Mouse (Mus musculus) c-Kit-negative CD71-positive TER-119-positive erythroid progenitor cells, embryonic 14.5 days (primary cell): ENCODE results near the gene Ttc8.
"Not testable (repeated sequence)": the region's sequence is repeated elsewhere in the genome, so short reads cannot be mapped to it uniquely, and the experiment has no call there.

Experiments used
- DNase-seq: peaks from one replicate; pipeline ENCODE4 v3.0.0-alpha.2; 2013; ENCODE audit warnings: low read depth, low spot score

Gene Ttc8

DNA sequence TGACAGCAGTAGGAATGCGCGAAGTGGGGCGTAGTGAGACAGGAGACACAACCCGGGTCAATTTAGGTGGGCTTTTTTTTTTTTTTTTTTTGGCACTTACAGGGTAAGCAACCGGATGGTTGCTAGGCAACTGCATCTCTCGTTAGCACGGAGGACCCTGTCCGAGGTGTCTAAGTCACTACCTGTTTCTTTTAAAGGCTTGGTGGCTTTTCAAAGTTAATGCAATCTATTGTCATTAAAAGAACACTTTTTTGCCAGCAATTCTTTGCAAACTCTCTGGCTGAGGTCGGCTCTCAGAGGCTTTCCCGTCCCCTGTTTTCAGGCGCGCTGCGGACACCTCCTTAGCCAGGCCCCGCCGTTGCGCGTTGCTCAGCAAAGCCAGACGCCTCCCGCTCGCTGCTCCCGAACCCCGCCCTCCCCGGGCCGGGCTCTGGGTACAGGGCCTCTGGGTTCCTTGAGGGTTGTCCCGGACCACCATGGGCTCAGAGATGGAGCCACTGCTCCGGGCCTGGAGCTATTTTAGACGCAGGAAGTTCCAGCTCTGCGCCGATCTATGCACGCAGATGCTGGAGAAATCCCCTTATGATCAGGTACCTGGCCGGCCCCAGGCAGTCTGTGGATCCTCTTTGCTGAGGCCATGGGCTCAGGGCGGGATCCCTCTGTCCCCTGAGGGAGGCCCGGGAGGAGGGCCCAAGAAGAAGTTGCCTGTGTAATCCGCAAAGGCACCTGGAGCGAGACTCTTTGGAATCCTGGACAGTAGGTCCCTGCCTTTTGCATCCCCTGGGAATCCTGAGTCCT lies at the start of gene Ttc8:
Gene Ttc8 (plus strand): TSS at position 381 of the 798 bp plus-strand sequence.
- no peak for DNase-seq

DNA sequence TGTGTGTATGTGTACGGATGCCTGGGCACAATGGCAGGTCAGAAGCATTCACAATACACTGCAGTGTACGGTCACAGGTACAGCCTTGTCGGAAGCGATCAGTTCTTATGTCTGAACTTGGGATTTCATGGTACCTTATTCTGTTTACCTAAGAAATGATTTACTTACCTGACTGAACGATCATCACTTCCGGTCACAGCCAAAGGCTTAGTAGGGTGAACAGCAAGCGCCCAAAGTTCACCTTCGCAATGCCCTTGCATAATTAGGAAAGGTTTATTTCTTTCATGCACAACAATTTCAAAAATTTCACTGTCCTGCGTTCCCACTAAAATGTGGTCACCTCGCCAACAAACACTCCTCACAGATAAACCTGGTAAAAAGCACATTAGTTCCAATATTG lies 47.5 kb upstream of the Ttc8 start:
- no peak for DNase-seq

DNA sequence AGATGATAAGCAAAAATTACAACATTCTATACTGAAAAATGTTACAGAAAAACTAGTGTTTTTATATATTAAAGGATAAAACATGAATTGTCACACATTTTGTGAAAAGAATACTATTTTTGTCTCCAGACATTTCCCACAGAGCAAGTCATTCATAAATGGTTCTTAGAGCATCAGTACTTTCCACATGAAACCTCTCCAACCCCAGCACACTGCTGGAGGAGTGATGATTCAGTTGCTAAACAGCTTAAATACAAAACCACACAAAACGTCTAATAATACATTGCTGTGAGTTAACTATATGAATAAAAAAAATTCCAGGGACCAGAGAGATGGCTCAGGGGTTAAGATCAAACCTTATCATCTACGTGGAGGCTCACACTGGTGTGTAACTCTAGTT lies 45.2 kb upstream of the Ttc8 start:
- no peak for DNase-seq

DNA sequence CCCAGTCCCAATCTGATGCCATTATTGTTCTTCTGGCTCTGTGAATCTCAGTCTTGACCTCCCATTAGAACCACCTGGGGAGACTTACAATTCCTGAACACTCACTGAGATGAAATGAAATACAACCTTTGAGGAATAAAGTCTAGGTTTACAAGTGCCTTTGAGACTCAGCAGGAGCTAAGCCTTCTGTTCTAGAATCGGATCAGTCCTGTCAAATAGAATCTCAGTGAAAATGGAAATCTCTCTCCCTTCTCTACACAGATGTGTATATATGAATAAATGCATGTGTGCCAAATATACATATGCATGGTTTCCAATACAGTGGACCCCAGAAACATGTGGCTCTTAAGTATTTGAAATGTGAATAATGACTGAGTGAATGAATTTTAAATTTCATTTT lies 41.7 kb upstream of the Ttc8 start:
- no peak for DNase-seq

DNA sequence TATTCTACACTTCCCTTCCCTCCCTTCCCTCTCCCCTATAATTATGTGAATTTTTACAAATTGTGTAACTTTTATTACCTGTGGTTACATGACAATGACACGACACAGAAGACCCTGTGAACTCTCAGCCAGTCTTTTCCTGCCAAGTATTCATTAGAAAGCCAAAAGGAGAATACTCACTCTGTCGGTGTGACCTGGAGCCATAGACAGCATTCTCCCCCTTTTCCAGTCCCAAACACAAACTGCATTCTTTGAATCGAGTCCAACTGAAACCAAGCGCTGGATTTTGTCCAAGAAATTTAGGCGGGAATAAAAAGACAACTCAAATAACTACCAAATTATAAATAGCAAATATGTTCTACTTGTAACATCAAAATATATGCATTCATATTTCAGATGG lies 38.6 kb upstream of the Ttc8 start:
- DNase-seq, result no peak

DNA sequence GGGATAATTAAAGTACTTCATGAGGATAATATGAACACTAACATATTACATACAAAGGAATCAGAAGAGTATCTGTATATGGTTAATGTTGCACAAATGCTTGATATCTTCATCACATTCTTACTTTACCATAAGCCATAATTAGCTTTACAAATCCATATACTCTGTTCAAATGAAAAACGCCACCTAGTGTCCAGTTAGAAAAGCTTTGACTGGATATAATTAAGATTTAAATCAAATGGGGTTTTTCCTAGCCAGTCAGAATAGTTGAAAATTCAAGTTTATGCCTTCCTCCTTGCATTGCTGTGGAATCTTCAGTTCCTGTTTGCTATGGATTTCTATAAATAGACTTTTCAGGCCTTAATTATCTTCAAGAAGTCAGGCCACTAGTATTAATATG lies 35.9 kb upstream of the Ttc8 start:
- DNase-seq, result no peak

DNA sequence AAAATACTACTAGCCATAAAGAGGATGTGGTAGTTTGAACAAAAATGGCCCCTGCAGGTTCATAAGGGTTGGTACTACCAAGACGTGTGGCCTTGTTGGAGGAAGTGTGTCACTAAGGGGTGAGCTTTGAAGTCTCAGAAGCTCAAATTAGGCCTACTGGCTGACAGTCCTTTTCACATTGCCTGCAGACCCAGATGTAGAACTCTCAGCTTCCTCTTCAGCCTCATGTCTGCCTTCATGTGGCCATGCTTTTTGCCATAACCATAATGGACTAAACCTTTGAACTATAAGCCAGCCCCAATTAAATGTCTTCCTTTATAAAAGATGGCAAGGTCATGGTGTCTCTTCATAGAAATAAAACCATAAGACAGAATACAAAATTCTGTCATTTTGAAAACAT lies 23.6 kb upstream of the Ttc8 start:
- no peak for DNase-seq

DNA sequence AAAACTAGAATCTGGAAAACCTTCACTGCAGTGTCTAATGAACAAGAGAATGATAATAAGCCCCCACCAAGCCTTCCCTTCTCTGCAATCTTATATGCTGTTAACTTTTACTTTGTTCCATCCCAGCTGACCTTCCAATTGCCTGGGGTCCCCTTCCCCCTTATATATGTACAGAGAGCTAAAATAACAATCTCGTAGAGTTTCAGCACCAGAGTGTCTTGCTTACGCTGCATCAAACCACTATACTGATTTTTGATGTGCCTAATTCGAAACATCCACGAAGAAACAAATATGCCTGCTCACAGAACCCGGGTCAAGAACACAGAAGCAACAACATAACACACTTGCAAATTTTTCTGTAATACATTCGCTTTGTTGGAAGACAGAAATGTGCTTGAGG lies 20.7 kb upstream of the Ttc8 start:
- DNase-seq, result no peak

DNA sequence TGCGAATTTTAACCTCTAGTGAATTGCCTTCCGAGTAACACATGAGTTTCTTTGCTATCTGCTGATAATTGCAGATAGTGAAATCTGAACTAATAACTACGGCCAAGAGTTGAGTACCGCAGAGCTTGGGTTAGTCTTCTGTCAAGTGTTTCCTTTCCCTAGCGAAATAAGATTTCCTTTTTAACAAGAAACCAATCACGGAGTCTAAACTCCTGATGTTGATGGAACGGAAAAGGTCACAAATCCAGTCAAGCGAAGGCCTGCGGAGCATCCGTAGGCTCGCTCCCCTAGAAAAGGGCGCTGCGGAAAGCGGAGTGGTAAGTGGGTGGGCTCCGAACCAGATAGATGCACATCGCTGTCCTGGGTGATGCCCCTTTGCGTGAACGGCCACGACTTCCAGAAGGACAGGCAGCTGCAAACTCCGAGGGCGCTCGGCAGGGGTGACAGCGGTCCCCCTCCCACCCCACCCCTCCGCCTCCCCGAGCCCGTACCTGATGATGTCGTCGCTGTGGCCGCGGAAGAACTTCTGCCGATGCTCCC lies 20.0 kb upstream of the Ttc8 start:
- no peak for DNase-seq

DNA sequence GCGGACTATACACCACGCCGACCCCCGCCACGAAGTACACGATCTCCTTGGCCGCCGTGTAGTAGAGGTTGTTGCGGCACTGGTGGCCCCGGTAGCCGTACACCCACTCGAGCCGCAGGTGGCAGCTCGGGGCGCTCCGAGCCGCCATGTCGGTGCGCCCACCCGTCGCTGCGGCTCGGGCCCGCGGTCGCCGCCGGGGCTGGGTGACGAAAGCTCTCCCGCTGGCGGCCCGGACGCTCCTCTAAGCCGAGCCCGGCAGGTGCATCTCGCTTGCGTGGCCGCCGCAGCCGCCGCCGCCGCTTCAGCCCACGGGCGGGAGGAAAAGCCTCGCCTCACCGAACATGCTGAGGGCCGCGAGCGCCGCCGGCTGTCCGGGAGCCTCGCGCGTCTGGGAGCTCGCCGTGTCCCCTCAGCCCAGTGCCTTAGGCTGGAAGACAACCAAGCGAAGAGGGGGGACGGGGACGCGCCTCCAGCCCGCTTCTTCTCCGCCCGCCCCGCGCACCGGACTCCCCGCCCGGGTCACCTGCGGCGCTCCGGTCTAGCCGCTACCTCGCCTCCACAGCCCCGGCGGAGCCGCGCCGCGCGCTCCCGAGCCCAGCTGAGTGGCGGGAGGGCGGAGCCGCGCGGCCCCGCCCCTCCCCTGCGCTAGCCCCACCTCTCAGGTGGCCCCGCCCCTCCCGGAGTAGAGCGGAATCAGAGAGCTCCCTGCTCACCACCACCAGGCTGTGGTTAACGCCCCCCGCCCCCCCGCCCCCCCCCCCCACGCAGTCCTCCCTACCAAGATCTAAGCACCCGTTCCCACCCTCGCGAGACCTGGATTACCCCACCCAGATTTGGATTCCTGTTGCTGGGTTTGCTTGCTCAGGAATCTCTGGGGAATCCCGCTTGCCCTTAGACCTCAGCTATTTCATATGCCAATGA lies 19.2 kb upstream of the Ttc8 start, which contains the start of gene Eml5:
Gene Eml5 (minus strand): TSS at position 604 of the 921 bp plus-strand sequence.
- peak; percentile 50 for DNase-seq

DNA sequence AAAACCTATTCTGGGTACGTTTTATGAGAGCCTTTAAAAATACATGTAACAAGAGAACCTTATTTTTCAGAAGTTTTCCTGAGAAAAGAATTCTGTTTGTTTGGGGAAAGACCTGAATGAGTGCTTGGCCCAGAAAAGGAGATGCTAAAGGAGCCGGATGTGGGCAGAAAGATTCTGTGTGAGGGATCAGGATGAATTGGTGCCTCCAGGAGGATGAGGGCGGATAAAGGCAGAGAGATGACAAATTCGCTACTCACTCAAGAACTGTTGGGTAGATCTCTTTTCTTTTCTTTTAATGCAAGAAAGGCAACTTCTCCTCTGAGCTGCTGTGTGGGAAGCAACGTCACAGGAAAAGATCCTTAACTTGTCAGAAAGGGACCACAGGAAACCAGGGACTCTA lies 14.9 kb upstream of the Ttc8 start:
- no peak for DNase-seq

DNA sequence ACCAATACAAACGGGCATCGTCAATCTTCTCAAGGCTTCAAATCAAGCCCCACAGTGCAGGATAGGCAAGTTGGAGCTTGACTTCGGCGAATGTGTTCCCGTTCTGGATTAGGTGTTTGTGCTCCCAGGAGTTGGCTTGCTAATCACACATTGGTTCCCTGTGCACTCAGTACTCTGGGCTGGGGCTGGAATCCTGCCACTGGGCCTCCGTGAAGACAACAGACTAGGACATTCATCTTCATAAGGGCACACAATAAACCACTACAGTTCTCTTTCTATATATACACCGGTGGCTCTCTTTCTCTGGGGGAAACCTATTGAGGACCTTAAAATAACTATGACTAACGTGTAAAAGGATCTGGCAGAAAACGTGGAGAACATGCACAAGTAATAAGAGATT lies 10.3 kb upstream of the Ttc8 start:
- DNase-seq, result no peak

DNA sequence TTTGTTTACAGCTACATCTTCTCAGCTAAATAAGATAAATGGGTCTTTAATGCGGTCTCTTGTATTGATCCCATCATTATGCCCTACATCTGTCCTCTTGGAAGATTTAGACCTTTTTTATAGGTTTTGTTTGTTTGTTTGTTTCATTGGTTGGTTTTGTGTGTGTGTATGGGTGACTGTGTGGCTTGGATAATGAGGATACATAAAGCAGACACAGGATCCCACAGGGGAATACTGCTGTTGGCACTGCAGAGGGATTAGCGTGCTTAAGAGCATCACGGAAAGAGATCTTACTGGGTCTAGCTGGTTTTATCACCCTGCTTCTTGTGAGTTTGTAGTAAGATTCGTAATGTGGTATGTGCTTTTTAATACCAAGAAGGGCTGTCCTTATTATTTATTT lies 10.8 kb downstream of the Ttc8 start:
- no peak for DNase-seq

DNA sequence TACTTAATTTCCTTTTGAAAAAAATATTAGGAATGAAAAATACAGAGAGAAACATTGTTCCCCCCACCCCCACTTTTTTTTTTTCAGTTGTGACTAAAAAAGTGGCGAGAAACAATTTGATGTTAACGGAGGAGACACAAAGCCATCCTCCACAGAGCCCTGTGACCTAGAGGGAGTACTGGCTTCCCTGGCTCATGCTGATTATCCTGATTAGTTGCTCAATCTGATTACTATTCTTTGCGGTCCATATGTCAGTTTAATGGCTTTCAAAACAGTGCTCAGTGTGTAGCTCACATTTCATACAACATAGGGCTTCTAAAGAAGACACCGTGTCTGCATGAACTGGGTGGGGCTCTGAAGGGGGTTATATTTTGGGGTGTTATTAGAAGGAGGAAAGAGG lies 12.1 kb downstream of the Ttc8 start:
- DNase-seq, result no peak

DNA sequence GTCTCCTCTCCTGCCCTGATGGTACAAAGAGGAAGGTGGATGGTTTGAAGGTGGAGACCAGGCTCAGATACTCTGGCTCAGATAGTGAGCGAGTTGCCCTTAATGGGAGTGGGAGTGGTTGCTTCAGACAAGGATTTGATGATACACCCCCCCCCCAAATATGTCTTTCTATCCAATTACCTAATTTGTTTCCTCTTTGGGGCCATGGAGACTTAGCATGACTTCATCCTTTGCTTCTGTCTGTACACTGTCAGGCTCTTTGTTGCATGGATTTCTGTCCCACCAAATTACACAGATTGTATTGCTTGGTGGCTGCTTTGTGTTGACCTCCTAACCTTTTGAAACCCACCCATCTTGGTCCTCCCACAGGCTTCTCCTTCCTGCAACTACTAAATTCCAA lies 12.5 kb downstream of the Ttc8 start:
- DNase-seq, result no peak

DNA sequence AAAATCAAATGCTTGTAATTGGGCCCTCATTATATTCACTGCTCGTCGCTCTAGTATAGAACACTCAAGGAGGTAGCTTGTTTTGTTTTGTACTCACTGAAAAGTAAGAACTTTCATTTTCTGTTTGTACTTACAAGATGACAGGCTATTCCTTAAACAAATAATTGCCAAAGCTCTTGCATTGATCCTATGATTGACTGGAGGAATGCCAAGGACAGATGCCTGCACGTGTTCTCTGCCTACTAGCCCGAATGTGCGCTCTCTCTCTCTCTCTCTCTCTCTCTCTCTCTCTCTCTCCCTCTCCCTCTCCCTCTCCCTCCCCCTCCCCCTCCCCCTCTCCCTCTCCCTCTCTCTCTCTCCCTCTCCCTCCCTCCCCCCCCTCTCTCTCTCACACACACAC lies 30.9 kb downstream of the Ttc8 start:
- DNase-seq, result not testable (repeated sequence)

DNA sequence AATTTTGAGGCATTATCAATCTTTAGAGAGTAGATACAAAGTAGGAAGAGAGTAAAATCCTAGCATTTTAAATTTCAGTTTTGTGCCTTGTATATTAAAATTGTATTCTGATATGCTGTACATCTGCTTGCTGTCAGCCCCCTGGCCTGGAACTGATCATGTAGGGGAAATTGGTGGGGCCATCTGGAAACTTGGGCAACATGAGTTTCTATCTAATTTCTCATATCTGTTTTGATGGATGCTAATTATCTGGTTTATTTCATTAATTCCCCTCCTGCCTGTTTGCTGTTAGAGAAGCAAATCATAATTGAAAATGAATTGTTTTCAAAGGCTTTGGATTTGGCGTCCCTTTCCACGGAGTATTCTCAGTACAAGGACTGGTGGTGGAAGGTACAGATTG lies 36.6 kb downstream of the Ttc8 start:
- no peak for DNase-seq

DNA sequence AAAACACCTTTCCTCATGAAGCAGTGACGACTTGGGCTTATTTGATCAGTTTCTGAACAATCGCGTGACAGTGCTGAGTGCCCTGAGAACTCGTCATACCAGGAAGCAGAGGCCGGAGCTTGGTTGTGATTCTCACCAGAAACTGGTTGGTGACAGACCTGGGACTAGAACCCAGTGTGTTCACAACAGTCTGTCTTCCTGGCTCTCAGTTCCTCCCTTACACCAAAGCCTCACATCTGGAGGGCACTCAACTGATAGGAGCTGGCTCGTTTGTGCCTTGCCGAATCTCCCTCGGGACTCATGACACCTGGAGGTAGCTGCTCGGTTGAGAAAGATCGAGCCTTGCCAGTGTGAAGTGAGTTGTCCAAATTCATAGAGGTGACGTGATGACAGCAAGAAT lies 37.1 kb downstream of the Ttc8 start:
- DNase-seq, result no peak

DNA sequence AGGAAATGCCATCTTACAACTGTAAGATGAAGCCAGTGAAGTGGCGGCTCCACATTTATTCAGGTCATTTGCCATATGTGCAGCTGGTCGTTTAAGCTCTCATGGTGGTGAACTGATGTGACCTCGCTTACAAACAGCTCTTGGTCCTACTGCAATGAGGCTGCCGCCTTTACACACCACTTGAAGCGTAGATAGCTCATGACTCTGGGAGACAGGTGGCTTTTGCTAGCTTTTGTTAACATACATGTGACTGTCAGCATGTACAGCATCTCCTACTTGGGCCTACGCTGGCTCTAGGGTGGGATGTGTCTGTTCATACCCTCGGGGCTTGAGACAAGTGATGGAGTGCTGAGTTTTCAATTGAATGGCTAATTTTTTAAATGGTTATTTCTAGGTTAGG lies 40.6 kb downstream of the Ttc8 start:
- DNase-seq, result no peak

DNA sequence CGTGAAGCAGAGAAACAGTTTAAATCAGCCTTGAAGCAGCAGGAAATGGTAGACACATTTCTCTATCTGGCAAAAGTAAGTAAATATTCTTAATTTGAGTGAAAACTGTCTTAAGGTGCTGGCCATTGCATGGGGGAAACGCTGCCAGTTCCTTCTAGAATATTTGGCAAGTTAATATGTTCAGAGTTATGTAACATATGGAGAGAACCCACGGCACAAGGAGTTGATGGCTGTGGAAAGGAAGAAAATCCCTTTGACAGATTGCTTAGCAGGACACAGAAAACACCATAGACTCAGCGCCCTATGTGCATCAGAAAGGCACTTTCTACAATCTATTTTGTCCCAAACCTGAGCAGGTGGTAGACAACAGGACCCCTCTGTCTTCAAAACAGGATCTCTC lies 41.0 kb downstream of the Ttc8 start:
- no peak for DNase-seq

DNA sequence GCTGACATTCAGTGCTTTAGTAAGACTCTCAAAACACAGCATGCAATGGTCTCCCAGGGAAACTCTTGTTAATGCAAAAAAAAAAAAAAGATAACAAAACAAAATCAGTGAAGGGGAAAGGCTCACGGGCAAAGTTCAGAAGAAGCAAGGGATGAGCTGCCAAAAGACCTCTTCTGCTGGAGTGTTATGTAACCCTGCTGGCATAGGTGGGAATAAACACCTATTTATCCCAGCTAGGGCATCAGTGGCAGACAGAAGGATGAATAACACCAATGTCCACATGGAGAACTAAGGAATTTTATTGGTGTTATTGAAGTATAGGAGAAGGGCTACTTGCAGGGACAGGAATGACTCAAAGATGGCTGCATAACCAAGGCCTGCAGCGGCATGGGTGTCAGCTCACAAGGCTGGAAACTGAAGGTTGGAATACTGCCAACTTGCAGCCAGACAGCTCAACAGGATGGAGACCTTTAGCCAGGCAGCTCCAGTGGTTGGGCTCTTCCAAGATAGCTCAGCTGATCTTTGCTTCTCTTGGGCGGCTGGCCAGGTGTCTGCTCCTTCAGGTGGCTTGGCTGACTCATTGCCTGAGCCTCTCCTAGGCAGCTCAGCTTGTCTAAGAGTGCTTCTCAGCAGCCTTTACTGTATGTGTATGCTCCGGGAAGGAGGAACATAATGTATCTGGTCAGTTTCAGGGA lies 45.2 kb downstream of the Ttc8 start:
- no peak for DNase-seq

DNA sequence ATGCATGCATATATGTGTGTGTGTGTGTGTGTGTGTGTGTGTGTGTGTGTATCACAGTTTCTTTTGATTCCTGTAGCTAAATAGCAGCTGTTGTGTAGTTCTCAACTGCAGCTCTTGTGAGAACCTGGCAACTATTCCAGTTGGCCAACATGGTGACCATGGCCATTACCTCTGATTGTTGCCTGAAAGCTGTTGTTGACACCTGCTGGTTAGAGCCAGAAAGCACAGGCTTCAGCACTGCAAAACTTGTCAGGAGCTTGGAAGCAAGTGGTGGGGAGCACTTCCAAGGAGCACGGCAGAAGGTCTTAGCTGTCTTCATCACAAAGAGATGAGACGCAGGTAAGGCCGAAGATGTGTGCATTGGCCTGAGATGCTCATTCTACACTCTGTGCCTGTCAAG lies 51.9 kb downstream of the Ttc8 start:
- no peak for DNase-seq
